Mouse (Mus musculus) heart, adult 2 months (tissue): ENCODE results near the gene Olfr223.
"Not testable (repeated sequence)": the region's sequence is repeated elsewhere in the genome, so short reads cannot be mapped to it uniquely, and the experiment has no call there.

Source experiments
- CTCF ChIP-seq: fragments of 200-600 bp; IDR thresholded peaks from 2 replicates; pipeline ENCODE4 v1.8.1; 2022; ENCODE audit warnings: antibody characterized with exemption, mild to moderate bottlenecking, moderate library complexity
- EP300 ChIP-seq: fragments of 200-500 bp; IDR thresholded peaks from 2 replicates; pipeline ENCODE4 v1.6.1; 2011; ENCODE audit warnings: low read depth, low read length, control low read depth; ENCODE audit not compliant: insufficient read depth
- POLR2A ChIP-seq: fragments of 200-500 bp; IDR thresholded peaks from 2 replicates; pipeline ENCODE4 v1.6.1; 2011; ENCODE audit warnings: mild to moderate bottlenecking, low read depth, low read length, control low read depth; ENCODE audit not compliant: insufficient read depth

- TF ChIP-seq CTCF, POLR2A, EP300: not testable (repeated sequence)
These were observed 23.9 kb upstream of the Olfr223 start for GRCm38 (mm10) chr11:59616986-59617385.
